Mouse (Mus musculus) cortical plate, adult 2 months (tissue): Measurements from ENCODE around the gene Klhl40.

ENCODE experiments used
- CTCF ChIP-seq: fragments of 200-500 bp; IDR thresholded peaks from 2 replicates; pipeline ENCODE4 v1.5.1; 2011; ENCODE audit warnings: mild to moderate bottlenecking, control low read depth, low read length; ENCODE audit not compliant: insufficient read depth; ENCODE audit errors: extremely low read depth
- POLR2A ChIP-seq: fragments of 200-500 bp; IDR thresholded peaks from 2 replicates; pipeline ENCODE4 v1.6.1; 2011; ENCODE audit warnings: mild to moderate bottlenecking, low read length, control low read depth; ENCODE audit not compliant: insufficient read depth; ENCODE audit errors: extremely low read depth

- TF ChIP-seq CTCF (no peak), POLR2A (no peak)
Measured at GRCm38 (mm10) chr9:121740490-121740889, 36.9 kb upstream of the Klhl40 start.
